Mouse (Mus musculus) splenic B cell, adult 2 months (primary cell): ENCODE measurements around the gene Tdrd9.

Experiments used
- DNase-seq: peaks from one replicate; pipeline ENCODE4 v3.0.0-alpha.2; 2011; ENCODE audit warnings: low read depth, low spot score
- H3K27me3 ChIP-seq: 2 replicates; pipeline ENCODE4 v1.6.1; 2012; ENCODE audit warnings: mild to moderate bottlenecking, low read length, moderate library complexity, mixed read lengths; ENCODE audit not compliant: control insufficient read depth, poor library complexity, insufficient read depth, severe bottlenecking
- H3K36me3 ChIP-seq: 2 replicates; pipeline ENCODE4 v1.6.1; 2012; ENCODE audit warnings: mild to moderate bottlenecking, low read length, moderate library complexity, mixed read lengths; ENCODE audit not compliant: control insufficient read depth, poor library complexity, insufficient read depth, severe bottlenecking

The Tdrd9 gene

DNA sequence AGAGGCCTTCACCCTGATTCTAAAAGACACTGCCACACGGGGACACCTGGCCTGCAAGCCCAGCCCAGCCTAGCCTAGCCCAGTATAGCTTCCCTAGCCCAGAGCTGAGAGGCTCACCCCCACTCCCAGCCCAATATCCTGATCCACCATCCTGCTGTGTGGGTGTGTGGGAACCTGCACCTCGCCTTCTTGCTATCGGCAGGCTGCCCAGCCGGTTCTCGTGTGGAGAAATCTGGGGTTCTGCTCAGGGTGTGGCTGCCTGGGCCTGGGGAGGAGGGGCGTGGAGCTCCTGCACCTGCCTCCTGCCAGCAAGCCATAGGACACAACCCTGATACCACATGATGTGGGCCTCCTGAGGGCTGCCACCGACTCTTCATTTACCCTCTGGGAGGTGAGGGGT lies 146.3 kb downstream of the Tdrd9 start:
- no peak for DNase-seq
- Histone ChIP-seq H3K27me3 (no peaks in the 10 kb centered on the region), H3K36me3 (no peaks in the 10 kb centered on the region)
